Mouse (Mus musculus): ENCODE measurements around the gene Tex21. TPM values are rescaled to one million over a fixed set of nuclear protein-coding genes. Genes with fewer than 3 reads are reported as not detected.

Tex21 gene
- polyA plus RNA-seq, 1 experiment from 2014 or later, result not detected

- H3K27me3 ChIP-seq (replicated peaks; ENCODE audit: insufficient read depth, low read length), result no peaks in the 10 kb centered on the region
Observed at GRCm38 (mm10) chr12:76184271-76184670, 62.3 kb downstream of the Tex21 start.

GRCm38 (mm10) chr12:76182831-76183230 lies 63.7 kb downstream of the Tex21 start:
- Histone ChIP-seq H3K4me2 (replicated peaks; ENCODE audit: low read depth, low read length) (no peak overlapping the region), H3K4me1 (ENCODE audit: insufficient read depth, low read depth, low read length) (no peaks in the 10 kb centered on the region), H3K4me3 (ENCODE audit: low read depth, low read length) (no peak overlapping the region), H3K9ac (replicated peaks; ENCODE audit: low read depth) (no peak overlapping the region), H3K27me3 (replicated peaks; ENCODE audit: insufficient read depth, low read length) (no peaks in the 10 kb centered on the region), H3K27ac (ENCODE audit: low read length) (no peak overlapping the region), H3K36me3 (ENCODE audit: insufficient read depth, low read length) (no peaks in the 10 kb centered on the region), H3K9me3 (ENCODE audit: low read length) (no peaks in the 10 kb centered on the region)
- 83% methylated on average over 6 of the region's 6 CpGs for WGBS
- ATAC-seq, result no peak
- TF ChIP-seq EP300 (IDR thresholded peaks at IDR 0.05) (no peak), CTCF (IDR thresholded peaks at IDR 0.05) (no peak)
- no peak for DNase-seq (ENCODE audit: low spot score)

More at GRCm38 (mm10) chr12:76184271-76184670, 62.3 kb downstream of the Tex21 start:
- H3K9me3 ChIP-seq (ENCODE audit: low read length), result no peaks in the 10 kb centered on the region
- no peaks in the 10 kb centered on the region for H3K4me1 ChIP-seq (ENCODE audit: insufficient read depth, low read depth, low read length)
- H3K27ac ChIP-seq (ENCODE audit: low read length), result no peak overlapping the region
- no peak for TF ChIP-seq CTCF (IDR thresholded peaks at IDR 0.05)
- TF ChIP-seq EP300 (IDR thresholded peaks at IDR 0.05), result no peak
- 51% methylated on average over 6 of the region's 6 CpGs for WGBS
- no peak overlapping the region for H3K4me3 ChIP-seq (ENCODE audit: low read depth, low read length)
- no peaks in the 10 kb centered on the region for H3K36me3 ChIP-seq (ENCODE audit: insufficient read depth, low read length)
- ATAC-seq (no peak), DNase-seq (ENCODE audit: low spot score) (no peak)
- H3K9ac ChIP-seq (replicated peaks; ENCODE audit: low read depth), result no peak overlapping the region
- no peak overlapping the region for H3K4me2 ChIP-seq (replicated peaks; ENCODE audit: low read depth, low read length)

GRCm38 (mm10) chr12:76181471-76181870 lies 65.1 kb downstream of the Tex21 start:
- Histone ChIP-seq H3K36me3 (ENCODE audit: insufficient read depth, low read length) (no peaks in the 10 kb centered on the region), H3K4me3 (ENCODE audit: low read depth, low read length) (no peak overlapping the region), H3K27me3 (replicated peaks; ENCODE audit: insufficient read depth, low read length) (no peaks in the 10 kb centered on the region), H3K4me1 (ENCODE audit: insufficient read depth, low read depth, low read length) (peaks cover 6% of the 10 kb centered on the region; the same call in 1 of the 2 replicates), H3K9me3 (ENCODE audit: low read length) (no peaks in the 10 kb centered on the region), H3K4me2 (replicated peaks; ENCODE audit: low read depth, low read length) (no peak overlapping the region), H3K9ac (replicated peaks; ENCODE audit: low read depth) (no peak overlapping the region), H3K27ac (ENCODE audit: low read length) (no peak overlapping the region)
- no peak for ATAC-seq
- DNase-seq (ENCODE audit: low spot score), result no peak
- TF ChIP-seq CTCF (IDR thresholded peaks at IDR 0.05), result no peak
- TF ChIP-seq EP300 (IDR thresholded peaks at IDR 0.05), result no peak
- WGBS, result 61% methylated on average over 8 of the region's 8 CpGs

- ATAC-seq (no peak), DNase-seq (ENCODE audit: low spot score) (no peak)
- 49% methylated on average over 6 of the region's 6 CpGs for WGBS
- Histone ChIP-seq H3K4me3 (ENCODE audit: low read depth, low read length) (no peak overlapping the region), H3K9me3 (ENCODE audit: low read length) (no peaks in the 10 kb centered on the region), H3K27me3 (replicated peaks; ENCODE audit: insufficient read depth, low read length) (no peaks in the 10 kb centered on the region), H3K4me1 (ENCODE audit: insufficient read depth, low read depth, low read length) (peaks cover 6% of the 10 kb centered on the region; the same call in 1 of the 2 replicates), H3K27ac (ENCODE audit: low read length) (no peak overlapping the region), H3K4me2 (replicated peaks; ENCODE audit: low read depth, low read length) (no peak overlapping the region), H3K36me3 (ENCODE audit: insufficient read depth, low read length) (no peaks in the 10 kb centered on the region), H3K9ac (replicated peaks; ENCODE audit: low read depth) (no peak overlapping the region)
- no peak for TF ChIP-seq EP300 (IDR thresholded peaks at IDR 0.05)
- no peak for TF ChIP-seq CTCF (IDR thresholded peaks at IDR 0.05)
Observed at GRCm38 (mm10) chr12:76180442-76180841, 66.1 kb downstream of the Tex21 start.

- H3K4me3 ChIP-seq (ENCODE audit: low read depth, low read length), result no peak overlapping the region
- H3K27me3 ChIP-seq (replicated peaks; ENCODE audit: insufficient read depth, low read length), result no peaks in the 10 kb centered on the region
- peaks cover 6% of the 10 kb centered on the region; the same call in 1 of the 2 replicates for H3K4me1 ChIP-seq (ENCODE audit: insufficient read depth, low read depth, low read length)
- no peak overlapping the region for H3K9ac ChIP-seq (replicated peaks; ENCODE audit: low read depth)
- ATAC-seq (no peak), DNase-seq (ENCODE audit: low spot score) (no peak)
- WGBS, result 38% methylated on average over 4 of the region's 4 CpGs
- H3K4me2 ChIP-seq (replicated peaks; ENCODE audit: low read depth, low read length), result no peak overlapping the region
- no peaks in the 10 kb centered on the region for H3K9me3 ChIP-seq (ENCODE audit: low read length)
- TF ChIP-seq EP300 (IDR thresholded peaks at IDR 0.05), result no peak
- TF ChIP-seq CTCF (IDR thresholded peaks at IDR 0.05), result no peak
- H3K27ac ChIP-seq (ENCODE audit: low read length), result no peak overlapping the region
- H3K36me3 ChIP-seq (ENCODE audit: insufficient read depth, low read length), result no peaks in the 10 kb centered on the region
Observed at GRCm38 (mm10) chr12:76179527-76179926, 67.0 kb downstream of the Tex21 start.

- Histone ChIP-seq H3K27me3 (replicated peaks; ENCODE audit: insufficient read depth, low read length) (no peaks in the 10 kb centered on the region), H3K4me1 (ENCODE audit: insufficient read depth, low read depth, low read length) (peaks cover 6% of the 10 kb centered on the region; the same call in 1 of the 2 replicates), H3K27ac (ENCODE audit: low read length) (no peak overlapping the region), H3K4me3 (ENCODE audit: low read depth, low read length) (no peak overlapping the region), H3K4me2 (replicated peaks; ENCODE audit: low read depth, low read length) (no peak overlapping the region), H3K36me3 (ENCODE audit: insufficient read depth, low read length) (no peaks in the 10 kb centered on the region), H3K9ac (replicated peaks; ENCODE audit: low read depth) (no peak overlapping the region), H3K9me3 (ENCODE audit: low read length) (no peaks in the 10 kb centered on the region)
- ATAC-seq (no peak), DNase-seq (ENCODE audit: low spot score) (no peak)
- TF ChIP-seq CTCF (IDR thresholded peaks at IDR 0.05), result no peak
- no peak for TF ChIP-seq EP300 (IDR thresholded peaks at IDR 0.05)
- WGBS, result 43% methylated on average over 5 of the region's 5 CpGs
Observed at GRCm38 (mm10) chr12:76179051-76179450, 67.5 kb downstream of the Tex21 start.
